Mouse (Mus musculus) embryo, embryonic 10 days (tissue): ENCODE data around the gene Schip1.

Source experiments
- DNase-seq: peaks from one replicate; pipeline ENCODE4 v3.0.0-alpha.2; 2015; ENCODE audit warnings: low spot score

The Schip1 gene

DNA sequence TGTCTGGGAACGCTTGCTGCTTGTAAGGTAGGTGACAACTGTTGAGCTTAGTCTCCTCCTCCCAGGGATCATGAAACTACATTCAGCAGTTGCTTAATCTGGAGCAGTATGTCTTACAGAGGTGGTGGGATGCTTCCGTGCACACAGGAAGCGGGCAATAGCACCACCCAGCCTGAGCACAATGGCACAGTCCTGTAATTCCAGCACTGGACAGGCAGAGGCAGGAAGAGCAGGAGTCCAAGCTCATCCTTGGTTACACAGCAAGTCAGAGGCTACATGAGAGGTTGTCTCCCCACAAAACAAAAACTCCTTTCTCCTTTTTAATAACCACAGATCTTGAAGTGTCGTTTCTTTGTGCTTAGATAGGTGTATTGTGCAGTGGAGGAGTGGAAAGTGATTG is 447.1 kb downstream of the Schip1 start:
- DNase-seq = no peak

DNA sequence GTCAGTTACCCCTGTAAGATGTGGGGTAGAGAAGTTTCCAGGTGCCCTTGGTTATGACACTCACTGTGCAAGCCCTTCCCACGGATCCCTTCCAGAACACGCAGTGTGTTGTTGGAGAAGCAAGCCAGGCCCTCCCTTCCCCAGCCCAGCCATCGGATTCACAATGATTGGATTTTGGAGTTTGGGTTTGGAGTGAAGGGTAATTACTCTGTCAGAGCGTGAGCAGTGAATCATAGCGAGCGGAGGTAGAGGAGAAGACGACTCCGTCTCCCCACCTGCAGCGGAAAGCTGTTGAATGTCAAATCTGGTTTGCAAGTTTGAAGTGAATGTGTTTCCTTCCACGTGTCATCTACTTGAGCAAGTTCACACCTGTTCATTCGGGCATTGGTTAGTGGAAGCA is 447.7 kb downstream of the Schip1 start:
- DNase-seq = no peak

GRCm38 (mm10) chr3:68513340-68514119 is 448.9 kb downstream of the Schip1 start:
- no peak for DNase-seq

GRCm38 (mm10) chr3:68514120-68514497 is 449.5 kb downstream of the Schip1 start:
- DNase-seq = no peak

- no peak for DNase-seq
Measured at GRCm38 (mm10) chr3:68514717-68515116, 450.1 kb downstream of the Schip1 start.

DNA sequence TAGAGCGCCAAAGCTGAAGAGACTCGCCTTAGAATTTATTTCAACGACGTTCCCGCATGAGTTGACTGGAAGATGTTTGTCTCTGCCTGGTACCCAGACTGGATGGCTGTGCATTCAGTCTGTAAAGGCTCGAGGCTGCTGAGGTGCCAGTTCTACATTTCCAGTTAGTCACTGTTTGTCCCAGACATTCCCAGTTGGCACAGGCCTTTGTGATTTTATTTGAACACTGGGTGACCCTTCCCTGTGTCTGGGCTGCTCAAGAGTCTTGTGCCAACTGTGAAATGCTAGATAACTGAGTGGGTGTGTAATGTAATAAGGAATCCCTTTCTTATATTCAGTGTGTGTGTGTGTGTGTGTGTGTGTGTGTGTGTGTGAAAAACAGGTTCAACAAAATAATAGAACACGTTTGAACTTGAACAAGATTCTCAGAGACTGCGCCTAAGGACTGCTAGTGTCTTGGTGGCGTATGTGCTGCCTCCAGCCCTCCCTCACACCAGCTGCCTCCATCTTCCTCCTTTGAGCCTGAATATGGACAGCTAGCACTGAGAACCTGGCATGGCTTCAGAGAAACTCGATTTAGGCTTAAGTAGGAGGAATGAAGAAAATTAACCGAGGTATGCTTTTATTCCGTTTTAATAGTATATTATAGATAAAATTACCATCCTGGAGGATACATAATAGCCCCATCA is 451.9 kb downstream of the Schip1 start:
- DNase-seq = no peak

DNA sequence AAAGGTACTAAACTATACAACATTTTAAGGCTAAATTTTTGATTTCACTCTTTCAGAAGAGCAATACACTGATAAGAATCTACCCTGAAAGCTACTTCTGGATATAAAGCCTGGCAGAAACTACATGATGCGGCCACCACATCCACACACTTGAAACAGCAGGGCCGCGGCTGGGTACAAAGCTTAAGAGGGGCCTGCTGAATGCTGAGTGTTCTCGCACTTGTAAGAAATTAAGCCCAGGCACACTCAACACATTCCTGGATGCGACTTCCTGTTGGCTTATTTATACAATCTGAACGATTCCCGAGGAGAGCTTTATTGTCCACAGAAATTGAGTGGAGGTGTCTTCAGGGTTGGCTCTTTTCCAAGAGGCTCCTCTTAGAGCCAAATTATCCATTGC is 452.6 kb downstream of the Schip1 start:
- DNase-seq = no peak

GRCm38 (mm10) chr3:68518041-68518440 is 453.4 kb downstream of the Schip1 start:
- no peak for DNase-seq

GRCm38 (mm10) chr3:68518586-68518985 is 454.0 kb downstream of the Schip1 start:
- DNase-seq = no peak

DNA sequence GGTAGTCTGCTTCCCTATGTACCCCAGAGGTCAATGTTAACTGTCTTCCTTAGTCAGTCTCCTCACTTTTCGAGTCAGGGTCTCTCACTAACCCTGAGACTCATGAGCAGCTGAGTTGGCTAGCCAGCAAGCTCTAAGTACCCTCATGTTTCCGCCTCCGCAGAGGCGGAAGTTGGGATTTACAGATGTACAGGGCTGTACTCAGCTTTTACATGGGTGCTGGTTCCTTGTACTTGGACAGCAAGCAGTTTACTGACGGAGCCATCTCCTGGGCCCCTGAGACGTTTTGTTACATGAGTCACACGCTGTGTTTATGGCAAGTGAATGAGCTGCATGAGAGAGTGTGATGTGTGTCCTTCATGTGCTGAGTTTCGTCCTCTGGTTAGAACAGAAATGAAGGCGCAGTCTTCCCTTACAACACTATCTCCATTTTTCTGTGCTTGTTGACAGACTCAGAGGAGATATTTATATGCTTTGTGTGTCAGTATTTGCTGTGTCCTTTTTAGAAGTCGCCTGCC is 460.8 kb downstream of the Schip1 start:
- DNase-seq = no peak

DNA sequence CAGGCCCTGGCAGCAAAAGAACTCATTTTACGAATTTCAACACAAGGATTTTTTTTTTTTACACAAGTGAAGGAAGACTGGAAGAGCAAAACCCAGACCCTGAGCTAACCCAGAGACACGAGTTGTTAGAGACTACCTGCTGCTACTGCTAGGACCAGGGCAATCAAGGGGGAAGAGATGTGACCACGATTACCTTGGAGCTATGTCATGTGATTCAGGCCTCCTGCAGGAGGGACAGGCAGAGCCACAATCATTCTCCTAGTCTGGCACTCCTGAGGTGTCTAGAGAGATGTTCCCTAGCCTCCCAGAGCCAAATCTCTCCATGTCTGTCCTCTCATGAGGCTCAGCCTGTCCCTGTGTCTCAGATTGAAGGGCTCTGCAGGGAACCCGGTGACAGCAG is 461.8 kb downstream of the Schip1 start:
- no peak for DNase-seq

- no peak for DNase-seq
Measured at GRCm38 (mm10) chr3:68527182-68527581, 462.6 kb downstream of the Schip1 start.

DNA sequence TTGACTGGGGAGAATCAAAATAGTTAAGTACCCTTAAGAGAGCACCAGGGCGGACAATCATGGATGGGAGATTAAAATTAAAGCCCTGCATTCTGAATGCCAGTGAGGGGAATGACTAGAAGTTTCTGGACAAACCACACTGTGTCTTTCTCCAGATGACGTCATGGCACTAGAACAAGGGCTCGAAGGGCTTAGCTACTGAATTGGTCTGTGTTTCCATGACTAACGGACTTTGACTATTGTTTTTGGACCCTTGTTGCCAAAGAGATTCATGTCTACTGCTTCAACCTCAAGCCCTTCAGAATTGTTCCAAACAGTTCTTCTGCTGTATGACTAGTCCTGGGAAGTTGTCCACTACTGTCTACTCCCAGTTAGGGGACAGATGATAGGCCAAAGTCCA is 467.3 kb downstream of the Schip1 start:
- no peak for DNase-seq

DNA sequence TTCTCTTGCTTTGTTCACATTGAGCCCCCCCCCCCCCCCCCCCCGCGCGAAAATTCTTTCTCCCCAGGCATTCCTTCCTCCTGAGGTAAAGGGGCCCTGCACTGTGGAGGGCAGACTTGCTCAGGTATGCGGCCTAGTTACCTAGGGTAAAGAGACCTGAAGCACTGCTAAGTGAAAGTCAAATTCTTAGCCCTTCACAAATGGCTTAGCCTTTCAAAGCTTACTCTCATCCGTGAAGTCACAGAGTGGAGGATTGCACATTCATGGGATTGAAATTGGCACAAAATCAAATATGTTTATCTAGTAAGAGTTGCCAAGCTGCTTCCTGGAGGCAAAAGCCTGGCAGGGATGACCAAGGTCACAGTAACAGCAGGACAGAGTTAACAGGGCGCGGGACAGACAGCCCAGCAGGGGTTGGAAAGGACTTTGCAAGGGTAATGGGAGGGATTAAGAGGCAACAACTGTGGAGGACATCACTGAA is 470.0 kb downstream of the Schip1 start:
- no peak for DNase-seq

DNA sequence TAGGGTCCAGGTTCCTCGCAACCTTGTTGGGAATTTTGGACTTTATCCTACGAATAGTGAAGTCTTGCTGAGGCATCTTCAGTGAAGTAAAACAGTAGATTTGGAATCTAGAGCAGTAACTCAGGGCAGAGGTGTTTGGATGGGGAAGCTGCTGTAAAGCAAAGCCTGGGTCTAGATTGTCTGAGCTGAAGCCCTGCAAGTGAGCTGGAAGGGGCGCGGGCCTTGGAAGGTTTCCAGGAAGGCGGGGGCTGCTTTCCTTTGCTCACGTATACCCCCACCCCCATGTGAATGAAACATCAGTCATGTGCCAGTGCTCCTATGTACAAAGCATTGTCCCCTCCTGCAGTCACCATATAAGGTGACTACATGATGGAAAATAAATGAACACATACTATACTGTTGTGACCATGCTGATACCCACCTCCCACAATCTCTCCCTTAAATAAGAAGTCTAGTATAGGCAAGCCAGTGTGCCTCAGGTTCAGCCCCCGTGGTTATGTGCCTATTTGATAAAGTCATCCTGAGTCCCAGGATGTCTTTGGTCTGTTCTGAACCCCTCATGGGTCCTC is 470.6 kb downstream of the Schip1 start:
- no peak for DNase-seq

- no peak for DNase-seq
Measured at GRCm38 (mm10) chr3:68536071-68536470, 471.5 kb downstream of the Schip1 start.

DNA sequence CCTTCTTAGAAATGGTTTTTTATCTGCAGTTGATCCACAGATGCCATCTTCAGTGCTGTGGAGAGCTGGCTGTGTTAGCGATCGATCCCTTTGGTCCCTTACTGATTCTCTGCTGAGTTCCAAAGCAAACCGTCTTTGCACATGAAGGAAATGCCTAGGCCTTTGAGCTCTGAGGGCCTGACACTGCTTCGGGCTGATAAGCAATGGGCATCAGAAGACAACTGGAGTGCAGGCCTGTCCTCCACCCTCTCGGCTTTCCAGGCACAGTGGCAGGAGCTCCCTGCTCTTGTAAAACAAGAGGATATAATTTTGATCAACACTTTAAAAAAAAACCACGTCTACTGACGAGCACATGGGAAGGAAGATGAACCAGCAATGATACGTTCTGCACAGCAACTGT is 477.1 kb downstream of the Schip1 start:
- DNase-seq = no peak

GRCm38 (mm10) chr3:68542944-68543501 is 478.4 kb downstream of the Schip1 start:
- peak; percentile 79 for DNase-seq

DNA sequence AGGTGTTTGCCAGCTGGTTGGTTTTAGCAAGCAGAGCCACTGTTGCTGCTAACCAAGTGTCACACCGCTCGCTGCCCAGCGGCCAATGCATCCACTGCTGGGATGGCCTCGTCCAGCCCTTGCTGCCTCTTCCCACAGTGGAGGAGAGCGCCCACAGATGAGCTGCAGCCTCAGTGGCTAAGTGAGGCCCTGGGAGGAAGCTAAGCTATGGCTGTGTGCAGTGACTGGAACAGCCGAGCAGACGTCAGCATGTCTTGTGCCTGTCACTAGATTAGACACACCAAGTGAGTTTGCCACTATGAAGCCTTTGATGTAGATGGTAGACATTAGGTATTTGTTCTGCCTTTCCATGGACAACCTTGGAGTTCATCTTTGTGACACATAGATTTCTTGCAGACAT is 480.2 kb downstream of the Schip1 start:
- no peak for DNase-seq

DNA sequence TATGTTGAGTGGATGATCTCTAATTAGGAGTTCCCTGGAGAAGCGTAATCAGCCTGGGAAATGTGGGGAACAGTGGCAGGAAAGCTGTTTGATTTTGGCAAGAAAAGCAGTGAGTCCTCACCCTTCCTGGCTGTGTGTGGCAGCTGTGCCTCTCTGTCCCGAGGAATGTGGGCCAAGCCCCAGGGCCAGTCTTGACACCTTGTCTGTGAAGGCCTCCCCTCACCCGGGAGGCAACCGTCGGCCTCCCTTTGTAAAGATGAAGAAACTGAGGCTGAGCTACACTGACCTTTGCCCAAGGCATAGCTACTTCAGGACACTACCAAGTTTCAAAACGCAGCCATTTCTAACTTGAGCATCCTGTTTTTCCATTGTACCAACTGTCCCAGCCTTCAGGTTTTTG is 481.3 kb downstream of the Schip1 start:
- DNase-seq = no peak

DNA sequence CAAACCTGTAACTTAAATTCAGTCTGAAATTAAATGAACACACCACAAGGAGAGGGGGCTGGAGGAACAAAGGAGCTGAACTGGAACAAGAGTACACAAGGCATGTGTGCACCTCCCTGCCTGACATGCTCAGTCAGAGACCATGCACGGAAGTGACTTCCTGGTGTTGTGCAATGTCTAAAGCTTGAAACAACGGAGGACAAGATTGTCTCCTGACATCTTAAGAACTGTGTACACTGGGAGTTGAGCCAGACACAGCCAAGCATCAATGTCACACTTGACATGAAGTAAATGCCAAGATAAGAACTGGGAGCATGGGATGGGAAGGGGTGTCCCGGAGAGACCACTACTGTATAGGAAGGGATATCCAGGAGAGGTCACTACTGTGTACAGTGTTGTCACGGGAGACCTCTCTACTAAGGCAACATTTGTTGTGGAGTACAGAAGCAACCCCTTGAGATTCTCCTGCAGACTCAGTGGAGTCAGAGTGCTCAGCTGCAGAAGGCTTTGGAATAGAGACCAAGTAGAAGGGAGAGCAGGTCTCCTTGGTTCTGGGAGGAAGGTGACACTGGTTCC is 490.6 kb downstream of the Schip1 start:
- no peak for DNase-seq

DNA sequence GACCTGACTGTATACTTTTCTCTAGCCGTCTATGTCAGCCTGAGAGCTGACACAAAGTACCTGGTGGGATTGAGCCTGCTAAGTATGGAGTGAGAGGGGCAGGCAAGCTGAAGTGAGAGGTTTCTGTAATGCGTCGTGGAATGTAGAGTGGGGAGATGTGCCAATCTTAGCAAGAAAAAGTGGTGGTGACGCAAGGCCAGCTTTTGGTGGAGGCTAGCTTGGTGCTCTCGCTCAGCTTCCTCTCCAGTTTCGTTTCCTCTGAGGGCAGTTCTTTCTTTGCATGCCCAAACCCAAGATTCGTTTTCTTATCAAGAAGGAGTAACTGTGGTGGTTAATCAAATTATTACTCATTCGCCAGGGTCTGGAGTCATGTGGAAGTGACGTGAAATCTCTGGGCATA is 492.3 kb downstream of the Schip1 start:
- no peak for DNase-seq
